Mouse (Mus musculus): Measurements from ENCODE around the gene Magi1. TPM values are rescaled to one million over a fixed set of nuclear protein-coding genes. Genes with fewer than 3 reads are reported as not detected.

The Magi1 gene
- polyA plus RNA-seq, 1 experiment from 2014 or later = 7.9 TPM

DNA sequence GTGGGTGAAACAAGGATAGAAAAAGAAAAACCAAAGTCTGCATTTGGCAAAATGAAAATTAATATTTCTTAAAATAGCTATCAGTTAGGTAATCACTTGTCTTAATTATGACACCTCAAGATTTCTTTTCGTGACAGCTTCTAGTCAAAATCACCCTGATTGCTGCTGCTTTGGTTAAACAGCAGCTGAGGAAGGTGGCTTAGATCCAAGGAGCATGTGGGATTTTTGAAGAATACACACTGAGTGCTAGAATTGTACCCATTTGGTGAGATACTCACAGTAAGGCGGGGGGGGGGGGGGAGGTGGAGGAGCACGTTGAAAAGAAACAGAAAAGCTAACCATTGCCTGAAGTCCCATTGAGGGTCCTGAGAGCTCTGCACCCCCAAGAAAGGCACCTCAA, 438.2 kb downstream of the Magi1 start:
- ATAC-seq (ENCODE audit: insufficient number of reproducible peaks, insufficient read depth, low FRiP score, low read depth) = no peak
- H3K27me3 ChIP-seq (ENCODE audit: control insufficient read depth, insufficient read depth, low read length) = no peaks in the 10 kb centered on the region
- 80% methylated on average over 3 of the region's 3 CpGs for WGBS

DNA sequence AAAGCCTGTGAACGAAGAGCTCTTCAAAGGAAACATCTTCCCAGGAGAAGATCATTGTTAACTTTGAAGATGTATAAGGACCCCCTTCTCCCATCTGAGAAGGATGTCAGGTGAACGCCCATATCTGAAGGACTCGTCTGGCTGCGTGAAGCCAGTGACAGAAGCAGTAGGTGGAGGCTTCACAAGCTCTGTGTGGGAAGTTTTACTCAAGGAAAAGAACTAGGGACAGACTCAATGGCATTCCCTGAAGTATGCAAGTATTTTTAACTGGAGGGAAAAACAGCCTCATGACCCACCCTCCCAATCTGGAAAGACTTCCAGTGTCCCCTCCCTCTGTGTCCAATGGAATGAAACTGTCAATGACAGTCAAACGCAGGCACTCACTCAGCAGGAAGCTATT, 438.6 kb downstream of the Magi1 start:
- peaks cover 9 to 11% of the 10 kb centered on the region in 2 experiments for H3K4me1 ChIP-seq (ENCODE audit: control insufficient read depth in 2 of 2, insufficient read depth in 2 of 2, low read length in 2 of 2)
- 58% methylated on average over 5 of the region's 5 CpGs for WGBS

More for the DNA sequence above, 438.2 kb downstream of the Magi1 start:
- H3K4me2 ChIP-seq (ENCODE audit: low read length) = no peak overlapping the region
- no peak overlapping the region for H3K27ac ChIP-seq (replicated peaks in 1 of 2; ENCODE audit: control insufficient read depth in 1 of 2, insufficient read depth in 1 of 2, low read depth in 2 of 2, low read length in 2 of 2)
- H3K4me1 ChIP-seq (ENCODE audit: control insufficient read depth in 2 of 2, insufficient read depth in 2 of 2, low read length in 2 of 2) = peaks cover 9 to 11% of the 10 kb centered on the region in 2 experiments
- no peak overlapping the region for H3K9ac ChIP-seq (ENCODE audit: low read length)
- no peaks in the 10 kb centered on the region for H3K9me3 ChIP-seq (ENCODE audit: control insufficient read depth, low read length)
- H3K4me3 ChIP-seq (ENCODE audit: control insufficient read depth in 1 of 2, insufficient read depth in 1 of 2, low read depth in 1 of 2, low read length in 2 of 2) = no peak overlapping the region
- no peaks in the 10 kb centered on the region for H3K36me3 ChIP-seq (ENCODE audit: control insufficient read depth, insufficient read depth, low read length)

GRCm38 (mm10) chr6:93844576-93844975, 439.1 kb downstream of the Magi1 start:
- no peak for ATAC-seq (ENCODE audit: insufficient number of reproducible peaks, insufficient read depth, low FRiP score, low read depth)
- Histone ChIP-seq H3K27me3 (ENCODE audit: control insufficient read depth, insufficient read depth, low read length) (no peaks in the 10 kb centered on the region), H3K4me1 (ENCODE audit: control insufficient read depth in 2 of 2, insufficient read depth in 2 of 2, low read length in 2 of 2) (peaks cover 8 to 11% of the 10 kb centered on the region in 2 experiments), H3K4me2 (ENCODE audit: low read length) (no peak overlapping the region), H3K36me3 (ENCODE audit: control insufficient read depth, insufficient read depth, low read length) (no peaks in the 10 kb centered on the region), H3K27ac (replicated peaks in 1 of 2; ENCODE audit: control insufficient read depth in 1 of 2, insufficient read depth in 1 of 2, low read depth in 2 of 2, low read length in 2 of 2) (0 out of 4 replicates have a peak overlapping the region, but pooled peaks of 1 of the 2 experiments have one; percentile 6), H3K9ac (ENCODE audit: low read length) (no peak overlapping the region), H3K4me3 (ENCODE audit: control insufficient read depth in 1 of 2, insufficient read depth in 1 of 2, low read depth in 1 of 2, low read length in 2 of 2) (no peak overlapping the region), H3K9me3 (ENCODE audit: control insufficient read depth, low read length) (no peaks in the 10 kb centered on the region)
- 53% methylated on average over 5 of the region's 5 CpGs for WGBS

More for the DNA sequence above, 438.6 kb downstream of the Magi1 start:
- ATAC-seq (ENCODE audit: insufficient number of reproducible peaks, insufficient read depth, low FRiP score, low read depth) = no peak
- no peak overlapping the region for H3K4me2 ChIP-seq (ENCODE audit: low read length)
- no peaks in the 10 kb centered on the region for H3K9me3 ChIP-seq (ENCODE audit: control insufficient read depth, low read length)
- H3K27me3 ChIP-seq (ENCODE audit: control insufficient read depth, insufficient read depth, low read length) = no peaks in the 10 kb centered on the region
- no peak overlapping the region for H3K27ac ChIP-seq (replicated peaks in 1 of 2; ENCODE audit: control insufficient read depth in 1 of 2, insufficient read depth in 1 of 2, low read depth in 2 of 2, low read length in 2 of 2)
- H3K9ac ChIP-seq (ENCODE audit: low read length) = no peak overlapping the region
- H3K4me3 ChIP-seq (ENCODE audit: control insufficient read depth in 1 of 2, insufficient read depth in 1 of 2, low read depth in 1 of 2, low read length in 2 of 2) = no peak overlapping the region
- no peaks in the 10 kb centered on the region for H3K36me3 ChIP-seq (ENCODE audit: control insufficient read depth, insufficient read depth, low read length)

DNA sequence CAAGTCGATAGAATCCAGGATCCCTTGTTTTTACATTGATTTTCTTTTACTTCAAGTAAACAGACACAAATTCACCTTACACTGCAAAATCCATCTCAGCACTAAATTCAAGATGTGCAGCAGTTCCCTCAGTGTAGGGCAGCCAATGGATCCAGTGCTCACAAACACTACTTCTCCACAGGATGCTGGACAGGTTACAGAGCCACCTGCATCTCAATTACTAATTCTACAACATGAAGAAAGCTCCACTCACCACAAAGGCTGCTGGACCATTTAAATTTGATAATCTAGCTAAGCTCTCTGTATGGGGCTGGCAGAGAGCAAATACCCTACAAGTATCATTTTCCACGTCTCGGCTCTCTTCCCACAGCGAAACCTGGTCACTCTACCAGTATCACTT, 445.3 kb downstream of the Magi1 start:
- H3K9ac ChIP-seq (ENCODE audit: low read length) = no peak overlapping the region
- H3K4me3 ChIP-seq (ENCODE audit: control insufficient read depth in 1 of 2, insufficient read depth in 1 of 2, low read depth in 1 of 2, low read length in 2 of 2) = no peak overlapping the region
- no peaks in the 10 kb centered on the region for H3K9me3 ChIP-seq (ENCODE audit: control insufficient read depth, low read length)
- WGBS = 92% methylated on average over 4 of the region's 4 CpGs
- no peak overlapping the region for H3K27ac ChIP-seq (replicated peaks in 1 of 2; ENCODE audit: control insufficient read depth in 1 of 2, insufficient read depth in 1 of 2, low read depth in 2 of 2, low read length in 2 of 2)
- no peaks in the 10 kb centered on the region for H3K36me3 ChIP-seq (ENCODE audit: control insufficient read depth, insufficient read depth, low read length)
- no peak for ATAC-seq (ENCODE audit: insufficient number of reproducible peaks, insufficient read depth, low FRiP score, low read depth)
- H3K4me2 ChIP-seq (ENCODE audit: low read length) = no peak overlapping the region
- H3K27me3 ChIP-seq (ENCODE audit: control insufficient read depth, insufficient read depth, low read length) = no peaks in the 10 kb centered on the region
- peaks cover 2 to 6% of the 10 kb centered on the region in 2 experiments; a peak in 2 of 4 replicates for H3K4me1 ChIP-seq (ENCODE audit: control insufficient read depth in 2 of 2, insufficient read depth in 2 of 2, low read length in 2 of 2)

GRCm38 (mm10) chr6:93836585-93836984, 447.1 kb downstream of the Magi1 start:
- no peaks in the 10 kb centered on the region for H3K36me3 ChIP-seq (ENCODE audit: control insufficient read depth, insufficient read depth, low read length)
- no peaks in the 10 kb centered on the region for H3K27me3 ChIP-seq (ENCODE audit: control insufficient read depth, insufficient read depth, low read length)
- H3K4me3 ChIP-seq (ENCODE audit: control insufficient read depth in 1 of 2, insufficient read depth in 1 of 2, low read depth in 1 of 2, low read length in 2 of 2) = no peak overlapping the region
- H3K4me2 ChIP-seq (ENCODE audit: low read length) = no peak overlapping the region
- no peak for ATAC-seq (ENCODE audit: insufficient number of reproducible peaks, insufficient read depth, low FRiP score, low read depth)
- no peak overlapping the region for H3K27ac ChIP-seq (replicated peaks in 1 of 2; ENCODE audit: control insufficient read depth in 1 of 2, insufficient read depth in 1 of 2, low read depth in 2 of 2, low read length in 2 of 2)
- no peaks in the 10 kb centered on the region for H3K9me3 ChIP-seq (ENCODE audit: control insufficient read depth, low read length)
- WGBS = 92% methylated on average over 5 of the region's 5 CpGs
- H3K4me1 ChIP-seq (ENCODE audit: control insufficient read depth in 2 of 2, insufficient read depth in 2 of 2, low read length in 2 of 2) = peaks cover 3 to 16% of the 10 kb centered on the region in 2 experiments
- H3K9ac ChIP-seq (ENCODE audit: low read length) = no peak overlapping the region

DNA sequence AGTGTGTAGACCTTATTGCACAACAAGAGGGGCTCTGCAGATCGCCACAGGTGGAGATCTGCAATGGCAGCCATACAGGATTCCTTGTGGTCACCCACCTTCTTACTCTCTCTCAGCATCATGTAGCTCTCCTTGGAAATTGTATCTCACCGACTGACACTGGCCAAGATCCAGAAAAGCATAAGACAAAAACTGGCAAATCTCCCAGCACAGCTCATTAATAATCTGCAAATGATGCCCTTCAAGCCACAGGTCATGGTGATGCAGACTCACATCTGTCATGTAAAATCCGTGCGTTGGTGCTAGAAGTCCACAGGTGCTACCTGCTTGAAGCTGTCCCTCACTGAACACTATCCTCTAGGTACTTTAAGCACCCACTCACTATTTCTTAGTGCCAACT, 448.5 kb downstream of the Magi1 start:
- 66% methylated on average over 4 of the region's 4 CpGs for WGBS
- H3K4me2 ChIP-seq (ENCODE audit: low read length) = no peak overlapping the region
- H3K36me3 ChIP-seq (ENCODE audit: control insufficient read depth, insufficient read depth, low read length) = no peaks in the 10 kb centered on the region
- H3K9me3 ChIP-seq (ENCODE audit: control insufficient read depth, low read length) = no peaks in the 10 kb centered on the region
- peaks cover 3 to 20% of the 10 kb centered on the region in 2 experiments for H3K4me1 ChIP-seq (ENCODE audit: control insufficient read depth in 2 of 2, insufficient read depth in 2 of 2, low read length in 2 of 2)
- no peaks in the 10 kb centered on the region for H3K27me3 ChIP-seq (ENCODE audit: control insufficient read depth, insufficient read depth, low read length)
- H3K4me3 ChIP-seq (ENCODE audit: control insufficient read depth in 1 of 2, insufficient read depth in 1 of 2, low read depth in 1 of 2, low read length in 2 of 2) = no peak overlapping the region
- H3K27ac ChIP-seq (replicated peaks in 1 of 2; ENCODE audit: control insufficient read depth in 1 of 2, insufficient read depth in 1 of 2, low read depth in 2 of 2, low read length in 2 of 2) = no peak overlapping the region
- no peak for ATAC-seq (ENCODE audit: insufficient number of reproducible peaks, insufficient read depth, low FRiP score, low read depth)
- H3K9ac ChIP-seq (ENCODE audit: low read length) = no peak overlapping the region

DNA sequence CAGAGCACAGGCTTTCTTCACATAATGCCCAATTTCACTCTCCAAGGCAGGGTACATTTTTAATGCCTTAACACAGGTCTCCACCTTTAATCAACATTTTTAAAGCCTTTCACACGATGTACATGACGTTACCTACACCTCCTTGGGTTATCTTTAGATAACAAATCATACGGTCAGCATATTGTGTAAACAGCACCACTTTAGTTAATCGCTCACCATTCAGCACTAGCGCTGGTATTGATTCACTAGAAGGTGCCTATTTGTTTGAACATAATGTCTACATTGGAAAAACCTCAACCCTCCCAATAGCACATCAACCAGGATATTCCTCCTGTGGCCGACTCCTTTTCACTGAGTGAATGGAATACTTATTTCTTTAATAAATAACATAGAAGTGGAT, 455.5 kb downstream of the Magi1 start:
- no peak for ATAC-seq (ENCODE audit: insufficient number of reproducible peaks, insufficient read depth, low FRiP score, low read depth)
- 66% methylated on average over 6 of the region's 6 CpGs for WGBS
- Histone ChIP-seq H3K36me3 (ENCODE audit: control insufficient read depth, insufficient read depth, low read length) (no peaks in the 10 kb centered on the region), H3K27ac (replicated peaks in 1 of 2; ENCODE audit: control insufficient read depth in 1 of 2, insufficient read depth in 1 of 2, low read depth in 2 of 2, low read length in 2 of 2) (no peak overlapping the region), H3K9me3 (ENCODE audit: control insufficient read depth, low read length) (no peaks in the 10 kb centered on the region), H3K27me3 (ENCODE audit: control insufficient read depth, insufficient read depth, low read length) (no peaks in the 10 kb centered on the region), H3K9ac (ENCODE audit: low read length) (no peak overlapping the region), H3K4me1 (ENCODE audit: control insufficient read depth in 2 of 2, insufficient read depth in 2 of 2, low read length in 2 of 2) (peaks cover 4 to 17% of the 10 kb centered on the region in 2 experiments), H3K4me3 (ENCODE audit: control insufficient read depth in 1 of 2, insufficient read depth in 1 of 2, low read depth in 1 of 2, low read length in 2 of 2) (no peak overlapping the region), H3K4me2 (ENCODE audit: low read length) (no peak overlapping the region)

DNA sequence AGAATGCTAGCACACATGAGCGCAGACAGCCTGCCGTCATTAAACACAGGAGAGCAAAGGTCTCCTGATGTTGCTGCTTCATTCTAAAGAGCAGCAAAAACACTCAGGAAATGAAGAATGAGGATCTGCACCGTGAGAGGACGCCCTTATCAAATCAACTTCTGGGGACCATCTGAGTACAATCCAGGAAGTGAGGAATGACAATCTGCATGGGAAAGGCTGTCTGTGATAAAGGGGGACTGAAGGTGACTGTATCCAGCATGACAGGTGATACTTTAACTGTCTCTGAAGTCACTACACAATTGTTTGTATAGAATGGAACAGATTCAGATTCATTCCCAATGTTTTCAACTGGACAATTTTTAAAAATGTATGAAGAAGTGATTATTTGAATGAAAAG, 456.8 kb downstream of the Magi1 start:
- Histone ChIP-seq H3K4me3 (ENCODE audit: control insufficient read depth in 1 of 2, insufficient read depth in 1 of 2, low read depth in 1 of 2, low read length in 2 of 2) (no peak overlapping the region), H3K27ac (replicated peaks in 1 of 2; ENCODE audit: control insufficient read depth in 1 of 2, insufficient read depth in 1 of 2, low read depth in 2 of 2, low read length in 2 of 2) (no peak overlapping the region), H3K4me1 (ENCODE audit: control insufficient read depth in 2 of 2, insufficient read depth in 2 of 2, low read length in 2 of 2) (peaks cover 4 to 10% of the 10 kb centered on the region in 2 experiments), H3K36me3 (ENCODE audit: control insufficient read depth, insufficient read depth, low read length) (no peaks in the 10 kb centered on the region), H3K9ac (ENCODE audit: low read length) (no peak overlapping the region), H3K4me2 (ENCODE audit: low read length) (no peak overlapping the region), H3K27me3 (ENCODE audit: control insufficient read depth, insufficient read depth, low read length) (no peaks in the 10 kb centered on the region), H3K9me3 (ENCODE audit: control insufficient read depth, low read length) (no peaks in the 10 kb centered on the region)
- no peak for ATAC-seq (ENCODE audit: insufficient number of reproducible peaks, insufficient read depth, low FRiP score, low read depth)
- 36% methylated on average over 4 of the region's 4 CpGs for WGBS
